Mouse (Mus musculus) erythroblast, embryonic 14.5 days (primary cell): ENCODE measurements around the gene Umad1.

Experiments
- GATA1 ChIP-seq: IDR thresholded peaks from 2 replicates; pipeline ENCODE4 v1.6.1; 2012; ENCODE audit warnings: low read length, inconsistent platforms, mixed read lengths
- TAL1 ChIP-seq: IDR thresholded peaks from 3 replicates; pipeline ENCODE4 v1.6.1; 2012; ENCODE audit warnings: low read length, inconsistent platforms, mixed read lengths

DNA sequence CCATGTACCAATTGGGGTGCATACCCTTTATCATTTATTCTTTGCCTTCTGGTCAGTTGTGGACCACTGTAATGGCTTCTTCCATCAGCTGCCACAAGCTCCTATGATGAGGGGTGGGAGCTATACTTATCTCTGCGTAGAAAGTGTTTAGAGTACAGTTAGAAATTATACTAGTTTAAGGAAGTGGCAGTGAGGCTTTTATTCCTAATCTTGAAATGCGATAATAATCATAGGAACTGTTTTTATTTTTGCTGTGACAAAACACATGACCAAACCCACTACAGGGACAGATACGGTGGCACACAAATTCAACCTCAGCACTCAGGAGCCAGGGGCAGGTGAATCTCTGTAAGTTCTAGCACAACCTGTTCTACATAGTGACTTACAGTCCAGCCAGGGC, 233.2 kb downstream of the Umad1 start:
- TF ChIP-seq GATA1: no peak
- TF ChIP-seq TAL1: no peak
